Mouse (Mus musculus) forebrain, embryonic 15.5 days (tissue): ENCODE data around the gene Tbx19. TPM values are rescaled to one million over a fixed set of nuclear protein-coding genes. Genes with fewer than 3 reads are reported as not detected.

Source experiments
- ATAC-seq: fragments of 200-750 bp; cut with Nextera tagmentation; replicated peaks from 2 replicates; pipeline ENCODE4 v1.8.0; 2017; ENCODE audit warnings: mild to moderate bottlenecking, moderate TSS enrichment, moderate library complexity
- H3K27ac ChIP-seq: fragments of 300-500 bp; sonication (generic); replicated peaks from 2 replicates; pipeline ENCODE4 v1.5.1; 2015; ENCODE audit warnings: mild to moderate bottlenecking, inconsistent platforms
- H3K27me3 ChIP-seq: fragments of 300-500 bp; sonication (generic); 2 replicates; pipeline ENCODE4 v1.6.1; 2015; ENCODE audit warnings: inconsistent platforms
- H3K36me3 ChIP-seq: fragments of 300-500 bp; sonication (generic); 2 replicates; pipeline ENCODE4 v1.6.1; 2015; ENCODE audit warnings: mild to moderate bottlenecking, inconsistent platforms
- H3K4me1 ChIP-seq: fragments of 300-500 bp; sonication (generic); 2 replicates; pipeline ENCODE4 v1.6.1; 2015; ENCODE audit warnings: inconsistent platforms
- H3K4me2 ChIP-seq: fragments of 300-500 bp; sonication (generic); replicated peaks from 2 replicates; pipeline ENCODE4 v1.6.1; 2015; ENCODE audit warnings: mild to moderate bottlenecking, inconsistent platforms
- H3K4me3 ChIP-seq: fragments of 300-500 bp; sonication (generic); 2 replicates; pipeline ENCODE4 v1.5.1; 2015; ENCODE audit warnings: mild to moderate bottlenecking, inconsistent platforms
- H3K9ac ChIP-seq: fragments of 300-500 bp; sonication (generic); replicated peaks from 2 replicates; pipeline ENCODE4 v1.6.1; 2015; ENCODE audit warnings: mild to moderate bottlenecking, inconsistent platforms
- H3K9me3 ChIP-seq: fragments of 300-500 bp; sonication (generic); 2 replicates; pipeline ENCODE4 v1.6.1; 2016; ENCODE audit warnings: inconsistent platforms
- WGBS: fragments of 180-500 bp; shearing (Covaris S2); methylation state at CpG from one replicate; pipeline ENCODE4 v1.1.7; 2015; ENCODE audit warnings: mixed read lengths; 5-methylcytosine and 5-hydroxymethylcytosine counted together
- polyA plus RNA-seq: library from polyadenylated mRNA; unstranded; fragments of >200 nt; fragmentation: Nextera tagmentation; extraction: Ambion mirVana; gene quantifications from 2 replicates; pipeline ENCODE4 v1.2.1, GENCODE M21; 2015

The Tbx19 gene
- polyA plus RNA-seq: 0.10 TPM in 1 of 2 replicates, not detected in the other

GRCm38 (mm10) chr1:165160723-165161405, at the start of gene Tbx19:
TSS of gene Tbx19 (minus strand) at chr1:165160773.
- H3K9ac ChIP-seq: no peak within 1 kb of the TSS
- no peak within 1 kb of the TSS for H3K4me3 ChIP-seq
- ATAC-seq: no peak

GRCm38 (mm10) chr1:165205591-165205990, 45.0 kb upstream of the Tbx19 start:
- no peaks in the 10 kb centered on the region for H3K9me3 ChIP-seq
- no peak for ATAC-seq
- H3K36me3 ChIP-seq: no peaks in the 10 kb centered on the region
- H3K4me2 ChIP-seq: no peak overlapping the region
- H3K9ac ChIP-seq: no peak overlapping the region
- no peak overlapping the region for H3K27ac ChIP-seq
- H3K4me1 ChIP-seq: no peaks in the 10 kb centered on the region
- no peak overlapping the region for H3K4me3 ChIP-seq
- 55% methylated on average over 2 of the region's 2 CpGs for WGBS
- no peaks in the 10 kb centered on the region for H3K27me3 ChIP-seq

More at GRCm38 (mm10) chr1:165160723-165161405, at the start of gene Tbx19:
- H3K9me3 ChIP-seq: no peaks in the 10 kb centered on the region
- no peak within 1 kb of the TSS for H3K4me2 ChIP-seq
- H3K27me3 ChIP-seq: no peaks in the 10 kb centered on the region
- WGBS: 54% methylated on average over 8 of the region's 8 CpGs
- H3K36me3 ChIP-seq: no peaks in the 10 kb centered on the region
- no peak within 1 kb of the TSS for H3K27ac ChIP-seq
- H3K4me1 ChIP-seq: peaks cover 2% of the 10 kb centered on the region; the same call in 1 of the 2 replicates

GRCm38 (mm10) chr1:165203488-165204035, 43.0 kb upstream of the Tbx19 start:
- Histone ChIP-seq H3K9ac (no peak overlapping the region), H3K4me1 (no peaks in the 10 kb centered on the region), H3K36me3 (no peaks in the 10 kb centered on the region), H3K4me2 (no peak overlapping the region), H3K27ac (no peak overlapping the region), H3K27me3 (no peaks in the 10 kb centered on the region), H3K4me3 (no peak overlapping the region), H3K9me3 (no peaks in the 10 kb centered on the region)
- 61% methylated on average over 2 of the region's 2 CpGs for WGBS
- ATAC-seq: no peak

DNA sequence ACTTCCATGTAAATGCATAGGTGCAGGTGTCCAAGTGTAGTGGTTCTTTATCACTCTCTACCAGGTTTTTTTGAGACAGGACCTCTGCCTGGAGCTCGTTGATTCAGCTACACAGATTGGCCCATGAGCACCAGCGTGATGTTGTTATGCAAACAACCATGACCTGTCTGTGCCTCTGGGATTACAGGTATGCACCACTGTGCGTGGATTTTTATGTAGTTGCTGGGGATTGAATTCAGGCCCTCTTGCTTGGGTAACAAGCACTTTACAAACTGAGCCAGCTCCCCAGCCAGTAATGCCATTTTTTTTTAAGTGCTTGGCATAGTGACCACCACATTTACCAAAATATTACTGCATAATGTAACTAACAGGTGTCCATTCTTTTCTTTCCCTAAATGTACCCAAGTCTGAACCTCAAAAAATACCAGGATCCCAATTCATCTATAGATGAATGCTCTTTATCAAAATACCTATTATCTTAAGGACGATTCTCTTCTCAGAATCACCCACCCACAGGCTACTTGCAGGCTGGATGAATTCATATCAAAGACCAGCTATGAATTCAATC, 41.0 kb upstream of the Tbx19 start:
- Histone ChIP-seq H3K9ac (no peak overlapping the region), H3K9me3 (no peaks in the 10 kb centered on the region), H3K36me3 (no peaks in the 10 kb centered on the region), H3K4me3 (no peak overlapping the region), H3K4me1 (no peaks in the 10 kb centered on the region), H3K27me3 (no peaks in the 10 kb centered on the region), H3K27ac (no peak overlapping the region), H3K4me2 (no peak overlapping the region)
- no peak for ATAC-seq
- 90% methylated on average over 4 of the region's 4 CpGs for WGBS

GRCm38 (mm10) chr1:165200748-165201147, 40.2 kb upstream of the Tbx19 start:
- H3K9me3 ChIP-seq: no peaks in the 10 kb centered on the region
- H3K4me3 ChIP-seq: no peak overlapping the region
- no peak overlapping the region for H3K9ac ChIP-seq
- no peaks in the 10 kb centered on the region for H3K27me3 ChIP-seq
- no peaks in the 10 kb centered on the region for H3K36me3 ChIP-seq
- no peak overlapping the region for H3K4me2 ChIP-seq
- ATAC-seq: no peak
- H3K27ac ChIP-seq: no peak overlapping the region
- WGBS: 83% methylated on average over 8 of the region's 8 CpGs
- H3K4me1 ChIP-seq: no peaks in the 10 kb centered on the region

GRCm38 (mm10) chr1:165199639-165200038, 39.1 kb upstream of the Tbx19 start:
- no peaks in the 10 kb centered on the region for H3K27me3 ChIP-seq
- WGBS: 71% methylated on average over 3 of the region's 3 CpGs
- H3K4me1 ChIP-seq: peaks cover 6% of the 10 kb centered on the region
- no peak overlapping the region for H3K27ac ChIP-seq
- no peaks in the 10 kb centered on the region for H3K36me3 ChIP-seq
- H3K4me2 ChIP-seq: no peak overlapping the region
- no peaks in the 10 kb centered on the region for H3K9me3 ChIP-seq
- H3K4me3 ChIP-seq: no peak overlapping the region
- ATAC-seq: no peak
- no peak overlapping the region for H3K9ac ChIP-seq

DNA sequence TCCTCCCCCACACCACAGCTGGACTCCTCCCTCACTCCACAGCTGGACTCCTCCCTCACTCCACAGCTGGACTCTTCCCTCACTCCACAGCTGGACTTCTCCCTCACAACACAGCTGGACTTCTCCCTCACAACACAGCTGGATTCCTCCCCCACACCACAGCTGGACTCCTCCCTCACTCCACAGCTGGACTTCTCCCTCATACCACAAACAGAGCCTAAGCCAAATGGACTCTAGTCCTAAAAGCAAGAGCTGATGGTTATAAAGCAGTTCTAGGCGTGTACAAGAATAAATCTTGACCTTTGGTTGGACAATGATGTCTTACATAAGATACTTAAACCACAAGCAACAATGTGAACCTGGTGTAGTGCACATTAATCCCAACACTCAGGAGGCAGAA, 38.4 kb upstream of the Tbx19 start:
- Histone ChIP-seq H3K9me3 (no peaks in the 10 kb centered on the region), H3K4me2 (no peak overlapping the region), H3K4me1 (peaks cover 10% of the 10 kb centered on the region), H3K9ac (no peak overlapping the region), H3K27ac (no peak overlapping the region), H3K36me3 (no peaks in the 10 kb centered on the region), H3K27me3 (no peaks in the 10 kb centered on the region), H3K4me3 (no peak overlapping the region)
- WGBS: 59% methylated on average over 1 of the region's 1 CpGs
- no peak for ATAC-seq

GRCm38 (mm10) chr1:165197875-165198274, 37.3 kb upstream of the Tbx19 start:
- Histone ChIP-seq H3K9ac (no peak overlapping the region), H3K9me3 (no peaks in the 10 kb centered on the region), H3K4me2 (no peak overlapping the region), H3K4me1 (peaks cover 14% of the 10 kb centered on the region), H3K36me3 (no peaks in the 10 kb centered on the region), H3K4me3 (no peak overlapping the region), H3K27ac (no peak overlapping the region), H3K27me3 (no peaks in the 10 kb centered on the region)
- 81% methylated on average over 3 of the region's 3 CpGs for WGBS
- no peak for ATAC-seq

GRCm38 (mm10) chr1:165195396-165195960, 34.9 kb upstream of the Tbx19 start:
- Histone ChIP-seq H3K27ac (no peak overlapping the region), H3K4me1 (peaks cover 18% of the 10 kb centered on the region), H3K4me2 (no peak overlapping the region), H3K9me3 (no peaks in the 10 kb centered on the region), H3K27me3 (no peaks in the 10 kb centered on the region), H3K36me3 (no peaks in the 10 kb centered on the region), H3K9ac (no peak overlapping the region), H3K4me3 (no peak overlapping the region)
- ATAC-seq: no peak
- WGBS: 77% methylated on average over 3 of the region's 3 CpGs

DNA sequence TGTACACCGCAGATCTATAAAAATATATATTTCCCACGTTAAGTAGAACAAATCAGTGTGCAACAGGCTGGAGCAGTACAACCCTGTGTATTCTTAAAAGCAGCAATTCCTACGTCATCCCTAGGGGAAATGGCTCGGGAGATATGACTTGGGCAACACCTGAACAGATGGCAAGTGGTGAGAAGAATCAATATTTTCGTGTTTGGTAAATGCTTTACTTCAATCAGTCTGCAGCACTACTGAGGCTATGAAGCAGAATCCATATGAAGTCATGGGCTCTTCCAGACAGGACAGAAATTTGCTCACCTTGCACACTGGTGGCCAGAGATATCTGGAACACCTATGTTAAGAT, 34.1 kb upstream of the Tbx19 start:
- Histone ChIP-seq H3K9ac (peak overlapping the region; percentile 50), H3K27me3 (no peaks in the 10 kb centered on the region), H3K36me3 (no peaks in the 10 kb centered on the region), H3K4me2 (peak overlapping the region; percentile 94), H3K4me1 (peaks cover 18% of the 10 kb centered on the region), H3K4me3 (peak overlapping the region; percentile 76), H3K9me3 (no peaks in the 10 kb centered on the region), H3K27ac (no peak overlapping the region)
- 7% methylated on average over 5 of the region's 5 CpGs for WGBS
- ATAC-seq: 0 out of 2 replicates have a peak, but pooled peaks have one; percentile 5

- Histone ChIP-seq H3K4me1 (peaks cover 18% of the 10 kb centered on the region), H3K9me3 (no peaks in the 10 kb centered on the region), H3K27me3 (no peaks in the 10 kb centered on the region), H3K36me3 (no peaks in the 10 kb centered on the region), H3K9ac (peak within 1 kb of the TSS; percentile 50), H3K27ac (no peak within 1 kb of the TSS; the same call in 1 of the 2 replicates), H3K4me2 (peak within 1 kb of the TSS; percentile 94), H3K4me3 (peak within 1 kb of the TSS; percentile 76)
- peak; percentile 81 for ATAC-seq
- under 1% methylated on average over 69 of the region's 69 CpGs for WGBS
Observed at GRCm38 (mm10) chr1:165193880-165194661, 33.5 kb upstream of the Tbx19 start, which contains the start of gene Sft2d2. TSS of gene Sft2d2 (minus strand) at chr1:165194438.

- ATAC-seq: no peak
- no peaks in the 10 kb centered on the region for H3K27me3 ChIP-seq
- 19% methylated on average over 7 of the region's 7 CpGs for WGBS
- no peaks in the 10 kb centered on the region for H3K9me3 ChIP-seq
- peaks cover 18% of the 10 kb centered on the region for H3K4me1 ChIP-seq
- H3K36me3 ChIP-seq: no peaks in the 10 kb centered on the region
- H3K27ac ChIP-seq: no peak overlapping the region
- H3K9ac ChIP-seq: peak overlapping the region; percentile 50; the same call in 1 of the 2 replicates
- H3K4me2 ChIP-seq: peak overlapping the region; percentile 94
- peak overlapping the region; percentile 76 for H3K4me3 ChIP-seq
Observed at GRCm38 (mm10) chr1:165193426-165193825, 32.9 kb upstream of the Tbx19 start.
